Mouse (Mus musculus) brain, adult 10 weeks (tissue): ENCODE data around the gene Wdr53. TPM values are rescaled to one million over a fixed set of nuclear protein-coding genes. Genes with fewer than 3 reads are reported as not detected.

Experiments used
- polyA plus RNA-seq: library from polyadenylated mRNA; stranded (reverse); fragments of 350-450 nt; fragmentation: Illumina TruSeq; extraction: RNeasy Lipid Tissue Mini Kit (QIAGEN cat#74804); gene quantifications from one replicate; pipeline ENCODE4 v1.2.3, GENCODE M21; 2015; ENCODE audit warnings: low read depth, low replicate concordance

Wdr53 gene
- polyA plus RNA-seq, result 18.7 TPM

GRCm38 (mm10) chr16:32246952-32247370, at the start of gene Wdr53, which contains the start of gene Fbxo45:
Wdr53 (plus strand) TSS chr16:32247227.
Fbxo45 (minus strand) TSS chr16:32247158.

GRCm38 (mm10) chr16:32271291-32271690, 24.3 kb downstream of the Wdr53 start, which contains the start of gene Smco1:
Smco1 (plus strand) TSS chr16:32271468.

GRCm38 (mm10) chr16:32277308-32278256, 30.6 kb downstream of the Wdr53 start, which contains the start of gene Rnf168:
Rnf168 (plus strand) TSS chr16:32277459.

Other genes starting within 250 kb of the Wdr53 start
- 31.2 TPM for gene Senp5, start 243.9 kb upstream of the Wdr53 start, polyA plus RNA-seq
- gene Pak2, start 167.9 kb upstream of the Wdr53 start, polyA plus RNA-seq, result 21.2 TPM
- 36.6 TPM for gene Pigx, start 147.5 kb upstream of the Wdr53 start, polyA plus RNA-seq
- gene Cep19, start 147.4 kb upstream of the Wdr53 start, polyA plus RNA-seq, result 96.5 TPM
- 5.6 TPM for gene Nrros, start 81.6 kb upstream of the Wdr53 start, polyA plus RNA-seq
- gene Bex6, start 67.4 kb upstream of the Wdr53 start, polyA plus RNA-seq, result not detected
- 34.5 TPM for gene Fbxo45, start 69 bp upstream of the Wdr53 start, polyA plus RNA-seq
- not detected for gene Smco1, start 24.2 kb downstream of the Wdr53 start, polyA plus RNA-seq
- 25.9 TPM for gene Rnf168, start 30.2 kb downstream of the Wdr53 start, polyA plus RNA-seq
- 13.6 TPM for gene Ubxn7, start 85.0 kb downstream of the Wdr53 start, polyA plus RNA-seq
- gene Tm4sf19, start 153.3 kb downstream of the Wdr53 start, polyA plus RNA-seq, result not detected
- 31.1 TPM for gene Tctex1d2, start 172.5 kb downstream of the Wdr53 start, polyA plus RNA-seq
- gene Pcyt1a, start 183.7 kb downstream of the Wdr53 start, polyA plus RNA-seq, result 25.0 TPM
- gene Slc51a, start 240.7 kb downstream of the Wdr53 start, polyA plus RNA-seq, result not detected
- not detected for gene Zdhhc19, start 249.0 kb downstream of the Wdr53 start, polyA plus RNA-seq